Mouse (Mus musculus) bone marrow, adult 2 months (tissue): ENCODE data around the gene Sppl2c.

ENCODE experiments used
- CTCF ChIP-seq: fragments of 200-500 bp; IDR thresholded peaks from 2 replicates; pipeline ENCODE4 v1.5.1; 2011; ENCODE audit warnings: low read length, control low read depth; ENCODE audit not compliant: control insufficient read depth, insufficient read depth
- POLR2A ChIP-seq: fragments of 200-500 bp; IDR thresholded peaks from 2 replicates; pipeline ENCODE4 v1.6.1; 2011; ENCODE audit warnings: low read depth, mild to moderate bottlenecking, control low read depth, low read length, borderline replicate concordance; ENCODE audit not compliant: control insufficient read depth

GRCm38 (mm10) chr11:104209041-104209440 lies 22.9 kb downstream of the Sppl2c start:
- TF ChIP-seq POLR2A, result no peak
- TF ChIP-seq CTCF, result no peak
